In genomic region chr7:56291468-56292115, GRCm38 (mm10) we compare ENCODE assay signal across 9 mouse cellular contexts. TPM values are rescaled to one million over a fixed set of nuclear protein-coding genes. Genes with fewer than 3 reads are reported as not detected.
A peak's percentile ranks its signal among the peaks of the same experiment; 100 is the strongest.
DNase-seq lines count a peak whose midpoint lies in the region; ATAC-seq and TF ChIP-seq lines count a peak whose summit lies in the region.
"Had no signal": no experiment of that assay in that cellular context is flagged by ENCODE, and none has a peak within 500 bp of the region (broad histone marks: within the 10 kb centered on the region; RNA-seq: fewer than 3 reads in every experiment).

No protein-coding gene starts in this region.

- no peaks in the 10 kb centered on the region for H3K9me3 ChIP-seq in G1E (replicated peaks)

- H3K36me3 ChIP-seq in G1E (replicated peaks) = no peaks in the 10 kb centered on the region
- H3K36me3 ChIP-seq: liver, embryonic 13.5 days had no signal

- H3K4me3 ChIP-seq in G1E (ENCODE audit: low read depth, low read length) = no peak overlapping the region
- H3K4me3 ChIP-seq: liver, embryonic 13.5 days had no signal

- no peak for ATAC-seq in cerebellum, adult (ENCODE audit: insufficient number of reproducible peaks, low FRiP score, low TSS enrichment)
- ATAC-seq in G1E (ENCODE audit: extremely low read depth, insufficient number of reproducible peaks, low FRiP score, poor library complexity, severe bottlenecking) = no peak
- peak; percentile 65; the same call in 1 of the 2 replicates for ATAC-seq in frontal cortex, adult (ENCODE audit: low TSS enrichment)

- peak; percentile 95 for TF ChIP-seq CTCF in G1E (IDR thresholded peaks at IDR 0.05; ENCODE audit: low read depth, low read length)

- peak; percentile 35 for DNase-seq in cerebellum, adult 11 months
- DNase-seq in G1E (ENCODE audit: low spot score) = peak; percentile 6
- DNase-seq in cerebellum, adult 8-10 months = peak; percentile 56
- peak; percentile 55 to 92 for DNase-seq in layer of hippocampus, adult 18-20 months (ENCODE audit: low spot score in 2 of 2)
- peak; percentile 13 for DNase-seq in lung, postnatal 25 days (ENCODE audit: low spot score)
- DNase-seq in right cerebral cortex, postnatal 4 days = peak; percentile 89
- DNase-seq: liver, embryonic 13.5 days had no signal

- no peaks in the 10 kb centered on the region for H3K27me3 ChIP-seq in G1E (ENCODE audit: insufficient read depth, low read length)
- H3K27me3 ChIP-seq: liver, embryonic 13.5 days had no signal

- H3K4me1 ChIP-seq in G1E (ENCODE audit: insufficient read depth, low read depth, low read length) = no peaks in the 10 kb centered on the region; the same call in 1 of the 2 replicates
- H3K4me1 ChIP-seq: liver, embryonic 13.5 days had no signal

RNA-seq across cellular contexts. Expression of gene Oca2, which starts 52.0 kb away (rescaled TPM):
- total RNA-seq in G1E (2014; fragmentation: Nextera tagmentation) (not detected in 2 replicates), G1E (2017) (not detected in 2 replicates)
- polyA plus RNA-seq in G1E (2012) = not detected in 2 replicates
- under 1 TPM; 0.22 to 0.33 TPM for total RNA-seq in layer of hippocampus, adult 18-20 months (2021)
- polyA plus RNA-seq: liver, embryonic 13.5 days had no signal

Comparison
In these comparisons a context has a peak if more than half of its experiments do, and no peak if none do; other contexts are left out.
1. DNase-seq: peak in every context shown above with its lines; median percentile 89 in right cerebral cortex, postnatal 4 days; 74 in layer of hippocampus, adult 18-20 months; 56 in cerebellum, adult 8-10 months; 35 in cerebellum, adult 11 months; 13 in lung, postnatal 25 days; 6 in G1E.